Mouse (Mus musculus) CH12.LX (cell line): ENCODE data around the gene Arf4. TPM values are rescaled to one million over a fixed set of nuclear protein-coding genes. Genes with fewer than 3 reads are reported as not detected.

Experiments
- DNase-seq: peaks from one replicate; pipeline ENCODE4 v3.0.0-alpha.2; 2013; ENCODE audit errors: extremely low read depth
- H3K27ac ChIP-seq: 2 replicates; pipeline ENCODE4 v1.5.1; 2012; ENCODE audit warnings: low read depth, mild to moderate bottlenecking, control low read depth, moderate library complexity; ENCODE audit not compliant: insufficient read depth
- H3K27me3 ChIP-seq: replicated peaks from 2 replicates; pipeline ENCODE3; 2012; ENCODE audit warnings: inconsistent platforms
- H3K36me3 ChIP-seq, 2 experiments: replicated peaks in 1 of 2; 2 replicates each; pipeline versions ENCODE3 to v1.6.1; 2012; ENCODE audit warnings: inconsistent platforms in 1 of 2, low read length in 1 of 2, mild to moderate bottlenecking in 1 of 2, mixed read lengths in 1 of 2, moderate library complexity in 1 of 2; ENCODE audit not compliant: control insufficient read depth in 1 of 2, insufficient read depth in 1 of 2
- H3K4me1 ChIP-seq, 2 experiments: 2 replicates each; pipeline ENCODE4 v1.6.1; 2012; ENCODE audit warnings: inconsistent platforms in 1 of 2, moderate library complexity in 1 of 2; ENCODE audit not compliant: insufficient read depth in 2 of 2, control insufficient read depth in 1 of 2
- H3K4me2 ChIP-seq: 2 replicates; pipeline ENCODE4 v1.6.1; 2012; ENCODE audit warnings: low read depth, mild to moderate bottlenecking, control low read depth; ENCODE audit not compliant: poor library complexity, insufficient read depth, severe bottlenecking
- H3K4me3 ChIP-seq, 3 experiments: fragments of 150-350 bp in 1 of 3; sonication (generic) in 1 of 3; replicated peaks in 1 of 3; 2 replicates each; pipeline versions ENCODE3 to v1.5.1; 2011 to 2012; ENCODE audit warnings: low read depth in 2 of 3, low read length in 2 of 3, mild to moderate bottlenecking in 2 of 3, moderate library complexity in 2 of 3, control low read depth in 1 of 3, improper control_type of control experiment in 1 of 3, inconsistent platforms in 1 of 3, mixed read lengths in 1 of 3; ENCODE audit not compliant: poor library complexity in 1 of 3
- H3K79me2 ChIP-seq: replicated peaks from 2 replicates; pipeline ENCODE4 v1.6.1; 2012; ENCODE audit warnings: mild to moderate bottlenecking, moderate library complexity; ENCODE audit not compliant: control insufficient read depth, poor library complexity, insufficient read depth, severe bottlenecking; ENCODE audit errors: extremely low read depth
- H3K9ac ChIP-seq: 2 replicates; pipeline ENCODE4 v1.6.1; 2012; ENCODE audit warnings: low read depth, mild to moderate bottlenecking, control low read depth, moderate library complexity; ENCODE audit not compliant: insufficient read depth
- H3K9me3 ChIP-seq: replicated peaks from 2 replicates; pipeline ENCODE3; 2012; ENCODE audit warnings: low read length, inconsistent platforms, mixed read lengths
- BHLHE40 ChIP-seq: IDR thresholded peaks from 2 replicates; pipeline ENCODE4 v1.6.1; 2011; ENCODE audit warnings: mild to moderate bottlenecking, low read depth, low read length, improper control_type of control experiment
- CHD1 ChIP-seq: IDR thresholded peaks from 2 replicates; pipeline ENCODE4 v1.6.1; 2012; ENCODE audit warnings: low read depth, low read length, improper control_type of control experiment, inconsistent platforms
- ELF1 ChIP-seq: IDR thresholded peaks from 2 replicates; pipeline ENCODE4 v1.6.1; 2014; ENCODE audit warnings: low read depth, mild to moderate bottlenecking, inconsistent platforms, low read length, improper control_type of control experiment
- EP300 ChIP-seq: IDR thresholded peaks from 2 replicates; pipeline ENCODE4 v1.6.1; 2011; ENCODE audit warnings: low read length, improper control_type of control experiment
- GABPA ChIP-seq: IDR thresholded peaks from 2 replicates; pipeline ENCODE4 v1.6.1; 2012; ENCODE audit warnings: low read depth, low read length, improper control_type of control experiment, inconsistent platforms; ENCODE audit not compliant: insufficient replicate concordance
- HCFC1 ChIP-seq: IDR thresholded peaks from 2 replicates; pipeline ENCODE4 v1.6.1; 2012; ENCODE audit warnings: low read depth, mild to moderate bottlenecking, inconsistent platforms, low read length, improper control_type of control experiment
- JUND ChIP-seq: conservative IDR thresholded peaks from 2 replicates; pipeline ENCODE4 v1.6.1; 2011; ENCODE audit warnings: low read depth, low read length, improper control_type of control experiment
- MAFK ChIP-seq: IDR thresholded peaks from 2 replicates; pipeline ENCODE4 v1.6.1; 2011; ENCODE audit warnings: low read length, improper control_type of control experiment; ENCODE audit not compliant: insufficient replicate concordance
- MAX ChIP-seq: IDR thresholded peaks from 2 replicates; pipeline ENCODE4 v1.6.1; 2011; ENCODE audit warnings: low read length, improper control_type of control experiment
- MAZ ChIP-seq: IDR thresholded peaks from 2 replicates; pipeline ENCODE4 v1.6.1; 2012; ENCODE audit warnings: low read depth, mild to moderate bottlenecking, inconsistent platforms, low read length, improper control_type of control experiment, moderate library complexity
- MEF2A ChIP-seq: IDR thresholded peaks from 2 replicates; pipeline ENCODE4 v1.6.1; 2014; ENCODE audit warnings: low read depth, mild to moderate bottlenecking, inconsistent platforms, low read length, improper control_type of control experiment, borderline replicate concordance
- MXI1 ChIP-seq: IDR thresholded peaks from 2 replicates; pipeline ENCODE4 v1.6.1; 2011; ENCODE audit warnings: mild to moderate bottlenecking, low read depth, low read length, improper control_type of control experiment
- MYC ChIP-seq: IDR thresholded peaks from 2 replicates; pipeline ENCODE4 v1.6.1; 2011; ENCODE audit warnings: low read depth, mild to moderate bottlenecking, improper control_type of control experiment, low read length
- PAX5 ChIP-seq: IDR thresholded peaks from 2 replicates; pipeline ENCODE4 v1.6.1; 2012; ENCODE audit warnings: low read length, inconsistent platforms, mixed read lengths
- POLR2AphosphoS2 ChIP-seq: IDR thresholded peaks from 2 replicates; pipeline ENCODE4 v1.6.1; 2011; ENCODE audit warnings: low read depth, low read length, improper control_type of control experiment
- RAD21 ChIP-seq: IDR thresholded peaks from 2 replicates; pipeline ENCODE4 v1.6.1; 2011; ENCODE audit warnings: low read depth, mild to moderate bottlenecking, low read length, improper control_type of control experiment, moderate library complexity
- RCOR1 ChIP-seq: conservative IDR thresholded peaks from 2 replicates; pipeline ENCODE4 v1.6.1; 2012; ENCODE audit warnings: low read depth, mild to moderate bottlenecking, inconsistent platforms, low read length, improper control_type of control experiment
- SMC3 ChIP-seq: IDR thresholded peaks from 2 replicates; pipeline ENCODE4 v1.6.1; 2011; ENCODE audit warnings: low read depth, low read length, improper control_type of control experiment
- TCF12 ChIP-seq: IDR thresholded peaks from 2 replicates; pipeline ENCODE4 v1.6.1; 2014; ENCODE audit warnings: low read depth, mild to moderate bottlenecking, inconsistent platforms, low read length, improper control_type of control experiment
- UBTF ChIP-seq: IDR thresholded peaks from 2 replicates; pipeline ENCODE4 v1.6.1; 2012; ENCODE audit warnings: low read depth, mild to moderate bottlenecking, inconsistent platforms, low read length, improper control_type of control experiment, moderate library complexity
- USF1 ChIP-seq: IDR thresholded peaks from 2 replicates; pipeline ENCODE4 v1.6.1; 2014; ENCODE audit warnings: low read depth, mild to moderate bottlenecking, inconsistent platforms, low read length, improper control_type of control experiment
- ZKSCAN1 ChIP-seq: IDR thresholded peaks from 2 replicates; pipeline ENCODE4 v1.6.1; 2012; ENCODE audit warnings: low read depth, inconsistent platforms, low read length, improper control_type of control experiment, borderline replicate concordance
- dilution Hi-C: fragments of 300-500 bp; cut with MboI; formaldehyde crosslinking; loops from 2 replicates; pipeline ENCODE4 v1.14.3; 2020; ENCODE audit warnings: low sequenced_read_pairs; ENCODE audit not compliant: extremely low pct_unique_long_range_greater_than_20kb, extremely low pct_ligation_motif_present
- in situ Hi-C: fragments of 300-500 bp; cut with MboI; formaldehyde crosslinking; loops from 3 replicates; pipeline ENCODE4 v1.14.3; 2019; ENCODE audit warnings: low sequenced_read_pairs, low pct_ligation_motif_present, low pct_unique_long_range_greater_than_20kb, mixed read lengths
- polyA plus RNA-seq: library from polyadenylated mRNA; unstranded; fragments of >175 nt; gene quantifications from 2 replicates; pipeline ENCODE4 v1.2.1, GENCODE M21; 2012; ENCODE audit warnings: low read depth; ENCODE audit not compliant: insufficient read length
- total RNA-seq, 2 experiments: library from RNA; depleted of rRNA; stranded (reverse); fragments of 300-350 nt in 1 of 2; fragments of >200 nt in 1 of 2; gene quantifications; 2 replicates each; pipeline ENCODE4 v1.2.3; 2012 to 2014

Arf4 gene
- total and polyA plus RNA-seq, 3 experiments: 43.3 to 86.4 (median 66.6) TPM

DNA sequence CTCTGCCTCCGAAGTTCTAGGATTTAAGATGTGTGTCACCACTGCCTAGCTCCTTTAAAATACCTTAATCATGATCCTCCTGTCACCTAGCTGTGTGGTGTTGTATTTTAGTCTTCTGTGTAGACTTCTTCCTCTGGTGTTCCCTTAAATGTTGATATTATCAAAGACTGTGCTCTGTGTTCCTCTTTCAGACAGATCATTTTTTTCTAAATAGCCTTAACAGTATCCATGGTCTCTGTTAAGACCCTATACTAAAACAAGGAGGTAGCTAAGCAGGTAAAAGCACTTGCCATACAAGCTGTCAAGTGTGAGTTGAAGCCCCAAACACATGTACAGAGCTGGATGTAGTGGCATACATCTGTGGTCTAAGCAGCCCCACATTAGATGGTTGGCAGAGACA, 28.2 kb upstream of the Arf4 start:
- no peak overlapping the region for H3K4me3 ChIP-seq
- no peak for TF ChIP-seq UBTF
- no peak for TF ChIP-seq CHD1
- no peak for TF ChIP-seq RCOR1
- no peak for TF ChIP-seq ZKSCAN1
- TF ChIP-seq GABPA: no peak
- no peak for TF ChIP-seq RAD21
- no peak for TF ChIP-seq EP300
- TF ChIP-seq MAZ: no peak
- TF ChIP-seq SMC3: no peak
- no peak for TF ChIP-seq MXI1
- no peak for TF ChIP-seq POLR2AphosphoS2
- no peak for TF ChIP-seq BHLHE40
- TF ChIP-seq, all 38 proteins: peak for 0
- no peak overlapping the region for H3K9ac ChIP-seq
- H3K9me3 ChIP-seq: no peaks in the 10 kb centered on the region
- no peaks in the 10 kb centered on the region for H3K79me2 ChIP-seq
- peaks cover 0 to 12% of the 10 kb centered on the region in 2 experiments; a peak in 1 of 4 replicates for H3K4me1 ChIP-seq
- no peaks in the 10 kb centered on the region for H3K27me3 ChIP-seq
- in situ Hi-C loops (no loop called here), dilution Hi-C loops (no loop called here)
- no peak for DNase-seq
- H3K36me3 ChIP-seq: peaks cover 27 to 79% of the 10 kb centered on the region in 2 experiments
- no peak overlapping the region for H3K4me2 ChIP-seq
- H3K27ac ChIP-seq: no peak overlapping the region

DNA sequence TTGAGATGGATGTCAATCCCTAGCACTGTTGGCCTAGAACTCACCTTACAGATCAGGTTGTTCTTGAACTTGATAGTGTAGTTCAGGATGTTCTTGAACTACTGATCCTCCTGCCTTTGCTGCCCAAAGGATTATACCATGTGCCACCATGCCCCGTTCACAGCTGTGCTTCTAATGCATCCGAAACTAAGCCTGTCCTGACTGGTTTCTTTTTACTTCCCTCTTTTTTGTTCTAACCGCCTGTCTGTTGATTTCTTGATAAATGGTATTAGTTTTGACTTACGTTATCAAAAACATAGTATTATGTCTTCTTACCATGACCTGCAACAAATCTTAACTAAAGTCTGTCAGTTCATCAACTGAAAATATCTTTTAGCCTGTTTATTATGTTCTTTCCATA, 27.2 kb upstream of the Arf4 start:
- Histone ChIP-seq H3K27ac (no peak overlapping the region), H3K4me1 (peaks cover 0 to 12% of the 10 kb centered on the region in 2 experiments; a peak in 1 of 4 replicates), H3K9me3 (no peaks in the 10 kb centered on the region), H3K79me2 (no peaks in the 10 kb centered on the region), H3K36me3 (peaks cover 25 to 74% of the 10 kb centered on the region in 2 experiments), H3K9ac (no peak overlapping the region), H3K27me3 (no peaks in the 10 kb centered on the region), H3K4me3 (no peak overlapping the region), H3K4me2 (no peak overlapping the region)
- TF ChIP-seq USF1 (no peak), MAX (no peak)
- DNase-seq: no peak
- in situ Hi-C loops (no loop called here), dilution Hi-C loops (no loop called here)

DNA sequence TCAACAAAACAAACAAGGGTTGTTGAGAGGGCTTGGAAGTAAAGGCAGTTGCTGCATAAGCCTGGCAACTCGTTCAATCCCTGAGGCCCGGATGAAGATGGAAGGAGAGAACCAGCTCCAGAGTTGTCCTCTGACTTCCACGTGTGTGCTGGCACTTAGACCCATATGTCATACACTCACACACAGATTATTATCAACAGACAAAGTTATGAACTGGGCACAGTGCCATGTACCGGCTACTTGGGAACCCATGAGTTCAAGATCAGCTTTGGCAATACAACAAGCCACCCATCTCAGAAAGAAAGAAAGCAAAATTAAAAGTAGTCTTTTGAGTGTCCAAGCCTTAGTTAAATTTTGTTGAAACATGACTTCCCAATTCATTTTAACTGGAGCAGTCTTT, 12.6 kb upstream of the Arf4 start:
- Histone ChIP-seq H3K4me1 (peaks cover 9 to 24% of the 10 kb centered on the region in 2 experiments), H3K9ac (no peak overlapping the region), H3K9me3 (no peaks in the 10 kb centered on the region), H3K79me2 (no peaks in the 10 kb centered on the region), H3K4me2 (no peak overlapping the region), H3K4me3 (no peak overlapping the region), H3K27me3 (no peaks in the 10 kb centered on the region), H3K36me3 (peaks cover 31 to 74% of the 10 kb centered on the region in 2 experiments), H3K27ac (no peak overlapping the region)
- TF ChIP-seq JUND (no peak), MEF2A (no peak), BHLHE40 (no peak), RCOR1 (no peak), HCFC1 (no peak), MAFK (no peak), MYC (no peak), ZKSCAN1 (no peak), SMC3 (no peak), UBTF (no peak), ELF1 (no peak), MAX (no peak), TCF12 (no peak), PAX5 (no peak), MAZ (no peak)
- in situ Hi-C loops: no loop called here
- DNase-seq: no peak
- dilution Hi-C loops: no loop called here
